25 mouse cellular contexts compared by ENCODE assay signal in genomic region chr9:54658773-54659172, GRCm38 (mm10). TPM values are rescaled to one million over a fixed set of nuclear protein-coding genes. Genes with fewer than 3 reads are reported as not detected.
A peak's percentile ranks its signal among the peaks of the same experiment; 100 is the strongest.
DNase-seq lines count a peak whose midpoint lies in the region; ATAC-seq and TF ChIP-seq lines count a peak whose summit lies in the region.
"Had no signal": no experiment of that assay in that cellular context is flagged by ENCODE, and none has a peak within 500 bp of the region (broad histone marks: within the 10 kb centered on the region; RNA-seq: fewer than 3 reads in every experiment).

No protein-coding gene starts in this region.

- H3K36me3 ChIP-seq in heart, embryonic 10.5 days: no peaks in the 10 kb centered on the region
- H3K36me3 ChIP-seq in testis, adult 2 months (ENCODE audit: control insufficient read depth, insufficient read depth, low read length): no peaks in the 10 kb centered on the region
- H3K36me3 ChIP-seq in forebrain, embryonic 11.5 days (ENCODE audit: control insufficient read depth, insufficient read depth, low read length): no peaks in the 10 kb centered on the region
- H3K36me3 ChIP-seq: embryonic facial prominence, embryonic 12.5 days; embryonic facial prominence, embryonic 15.5 days; forebrain, embryonic 12.5 days; forebrain, embryonic 15.5 days; intestine, embryonic 15.5 days had no signal

- TF ChIP-seq CTCF in layer of hippocampus, adult 2 months (conservative IDR thresholded peaks at IDR 0.05): no peak
- TF ChIP-seq CTCF in testis, adult 2 months (IDR thresholded peaks at IDR 0.05; ENCODE audit: control insufficient read depth, insufficient read depth, insufficient replicate concordance, low read depth, low read length): no peak

- TF ChIP-seq POLR2A in testis, adult 2 months (IDR thresholded peaks at IDR 0.05; ENCODE audit: control insufficient read depth, low read depth, low read length): no peak; the same call in 1 of the 2 replicates

- H3K4me2 ChIP-seq in forebrain, embryonic 11.5 days (ENCODE audit: low read depth, low read length, severe bottlenecking): no peak overlapping the region
- H3K4me2 ChIP-seq: embryonic facial prominence, embryonic 12.5 days; embryonic facial prominence, embryonic 15.5 days; forebrain, embryonic 12.5 days; forebrain, embryonic 15.5 days; heart, embryonic 11.5 days; hindbrain, embryonic 14.5 days; intestine, embryonic 15.5 days had no signal

- DNase-seq in heart, adult 11 months: peak; percentile 70
- DNase-seq in heart, embryonic 10.5 days (ENCODE audit: low spot score): no peak
- no peak for DNase-seq in layer of hippocampus, adult 2 months (ENCODE audit: low spot score in 2 of 2)
- DNase-seq in layer of hippocampus, adult 18-20 months (ENCODE audit: low spot score in 2 of 2): no peak
- DNase-seq in testis, postnatal 10 days (ENCODE audit: low spot score): peak; percentile 45
- DNase-seq in forebrain, embryonic 11.5 days (ENCODE audit: low spot score): no peak
- DNase-seq: adrenal gland, postnatal 14 days; cerebellum, adult 11-12 months; cerebellum, adult 8-10 months; cerebellum, postnatal 10 days; cerebellum, postnatal 36 days; embryo, embryonic 11 days; gastrocnemius, postnatal 25 days; heart, adult 2 months; kidney, adult 11 months had no signal

- WGBS in heart, embryonic 10.5 days: 51% methylated on average over 6 of the region's 6 CpGs
- whole genome bisulfite sequencing in forebrain, embryonic 11.5 days: 87% methylated on average over 6 of the region's 6 CpGs

- H3K4me1 ChIP-seq in heart, embryonic 10.5 days: peaks cover 10% of the 10 kb centered on the region
- no peaks in the 10 kb centered on the region; the same call in 1 of the 2 replicates for H3K4me1 ChIP-seq in testis, adult 2 months (ENCODE audit: control insufficient read depth, insufficient read depth, low read length)
- H3K4me1 ChIP-seq in forebrain, embryonic 11.5 days (replicated peaks; ENCODE audit: control insufficient read depth, insufficient read depth, low read length): 0 out of 2 replicates have a peak, but pooled peaks cover 3% of the 10 kb centered on the region

- no peak for ATAC-seq in forebrain, embryonic 11.5 days (replicated peaks; ENCODE audit: low FRiP score)
- ATAC-seq: CD4-positive, CD25-positive, alpha-beta regulatory T cell, adult 4 months; forebrain, embryonic 15.5 days; intestine, embryonic 15.5 days had no signal

- no peaks in the 10 kb centered on the region for H3K9me3 ChIP-seq in heart, embryonic 10.5 days
- H3K9me3 ChIP-seq in forebrain, embryonic 11.5 days (ENCODE audit: control insufficient read depth, low read length): no peaks in the 10 kb centered on the region
- H3K9me3 ChIP-seq: embryonic facial prominence, embryonic 12.5 days; embryonic facial prominence, embryonic 15.5 days; forebrain, embryonic 12.5 days; forebrain, embryonic 15.5 days; intestine, embryonic 15.5 days had no signal

- no peak overlapping the region for H3K27ac ChIP-seq in heart, embryonic 10.5 days
- H3K27ac ChIP-seq in layer of hippocampus, adult 2 months: no peak overlapping the region
- peak overlapping the region; percentile 76 for H3K27ac ChIP-seq in testis, adult 2 months (ENCODE audit: control insufficient read depth, insufficient read depth, low read depth, low read length)
- H3K27ac ChIP-seq in forebrain, embryonic 11.5 days (ENCODE audit: low read depth, low read length): no peak overlapping the region
- H3K27ac ChIP-seq: embryonic facial prominence, embryonic 12.5 days; embryonic facial prominence, embryonic 15.5 days; forebrain, embryonic 12.5 days; forebrain, embryonic 15.5 days; heart, adult 2 months; hindbrain, embryonic 14.5 days; intestine, embryonic 15.5 days had no signal

- H3K27me3 ChIP-seq in heart, embryonic 10.5 days (ENCODE audit: insufficient read depth, poor library complexity, severe bottlenecking): peaks cover 10% of the 10 kb centered on the region; the same call in 1 of the 2 replicates
- no peaks in the 10 kb centered on the region for H3K27me3 ChIP-seq in testis, adult 2 months (ENCODE audit: control insufficient read depth, insufficient read depth, low read length)
- no peaks in the 10 kb centered on the region for H3K27me3 ChIP-seq in forebrain, embryonic 11.5 days (ENCODE audit: control insufficient read depth, insufficient read depth, low read length)
- H3K27me3 ChIP-seq: embryonic facial prominence, embryonic 12.5 days; embryonic facial prominence, embryonic 15.5 days; forebrain, embryonic 12.5 days; forebrain, embryonic 15.5 days; intestine, embryonic 15.5 days had no signal

- no peak overlapping the region for H3K9ac ChIP-seq in forebrain, embryonic 11.5 days (ENCODE audit: low read length)
- H3K9ac ChIP-seq: embryonic facial prominence, embryonic 12.5 days; embryonic facial prominence, embryonic 15.5 days; forebrain, embryonic 12.5 days; forebrain, embryonic 15.5 days; hindbrain, embryonic 14.5 days; intestine, embryonic 15.5 days had no signal

- no peak overlapping the region for H3K4me3 ChIP-seq in heart, embryonic 10.5 days
- H3K4me3 ChIP-seq in layer of hippocampus, adult 2 months: peak overlapping the region; percentile 50; the same call in 1 of the 2 replicates
- H3K4me3 ChIP-seq in testis, adult 2 months (ENCODE audit: control insufficient read depth, low read depth, low read length): no peak overlapping the region
- no peak overlapping the region for H3K4me3 ChIP-seq in forebrain, embryonic 11.5 days (ENCODE audit: low read depth, low read length)
- H3K4me3 ChIP-seq: embryonic facial prominence, embryonic 12.5 days; embryonic facial prominence, embryonic 15.5 days; forebrain, embryonic 12.5 days; forebrain, embryonic 15.5 days; heart, adult 2 months; intestine, embryonic 15.5 days had no signal

RNA-seq across cellular contexts. Expression of gene Acsbg1, which starts 2.9 kb away (rescaled TPM):
- polyA plus RNA-seq in heart, embryonic 10.5 days (2016; fragmentation: Nextera tagmentation; extraction: Ambion mirVana): 0.27 and 0.48 TPM in 2 replicates
- 100 to 1,000 TPM; 106 to 111 TPM for total RNA-seq in layer of hippocampus, adult 2 months (2021)
- 100 to 1,000 TPM; 106 to 117 TPM for total RNA-seq in layer of hippocampus, adult 18-20 months (2021)
- polyA plus RNA-seq in testis, adult 2 months (2012; rRNA removed): 91.8 and 114 TPM in 2 replicates
- 18.4 and 19.2 TPM in 2 replicates for polyA plus RNA-seq in forebrain, embryonic 11.5 days (2014; fragmentation: Nextera tagmentation; extraction: Ambion mirVana)
- total RNA-seq: hematopoietic stem cell, adult 5-6 weeks had no signal

RNA-seq across cellular contexts. Expression of gene Dnaja4, which starts 39.9 kb away (rescaled TPM):
- polyA plus RNA-seq in heart, embryonic 10.5 days (2016; fragmentation: Nextera tagmentation; extraction: Ambion mirVana): 9.7 and 16.3 TPM in 2 replicates
- 10 to 100 TPM; 44.9 to 48.0 TPM for total RNA-seq in layer of hippocampus, adult 2 months (2021)
- total RNA-seq in layer of hippocampus, adult 18-20 months (2021): 10 to 100 TPM; 57.4 to 63.9 TPM
- 129 and 142 TPM in 2 replicates for polyA plus RNA-seq in testis, adult 2 months (2012; rRNA removed)
- 2.3 and 3.1 TPM in 2 replicates for polyA plus RNA-seq in forebrain, embryonic 11.5 days (2014; fragmentation: Nextera tagmentation; extraction: Ambion mirVana)

Comparison
In these comparisons a context has a peak if more than half of its experiments do, and no peak if none do; other contexts are left out.
1. DNase-seq: peak in heart, adult 11 months (single experiment) and testis, postnatal 10 days (single experiment); none in heart, embryonic 10.5 days (single experiment), layer of hippocampus, adult 2 months (0 of 2), layer of hippocampus, adult 18-20 months (0 of 2) and forebrain, embryonic 11.5 days (single experiment).
2. RNA of gene Acsbg1, which starts 2.9 kb away (polyA plus RNA-seq): 91.8 to 114 TPM in testis, adult 2 months and 18.4 to 19.2 TPM in forebrain, embryonic 11.5 days; 0.27 to 0.48 TPM in heart, embryonic 10.5 days; every median in the first group is over 10 times any median in the second.